Mouse (Mus musculus): Measurements from ENCODE around the gene Sema3b. TPM values are rescaled to one million over a fixed set of nuclear protein-coding genes. Genes with fewer than 3 reads are reported as not detected.

The Sema3b gene
- polyA plus RNA-seq, 1 experiment from 2014 or later: 22.5 TPM

DNA sequence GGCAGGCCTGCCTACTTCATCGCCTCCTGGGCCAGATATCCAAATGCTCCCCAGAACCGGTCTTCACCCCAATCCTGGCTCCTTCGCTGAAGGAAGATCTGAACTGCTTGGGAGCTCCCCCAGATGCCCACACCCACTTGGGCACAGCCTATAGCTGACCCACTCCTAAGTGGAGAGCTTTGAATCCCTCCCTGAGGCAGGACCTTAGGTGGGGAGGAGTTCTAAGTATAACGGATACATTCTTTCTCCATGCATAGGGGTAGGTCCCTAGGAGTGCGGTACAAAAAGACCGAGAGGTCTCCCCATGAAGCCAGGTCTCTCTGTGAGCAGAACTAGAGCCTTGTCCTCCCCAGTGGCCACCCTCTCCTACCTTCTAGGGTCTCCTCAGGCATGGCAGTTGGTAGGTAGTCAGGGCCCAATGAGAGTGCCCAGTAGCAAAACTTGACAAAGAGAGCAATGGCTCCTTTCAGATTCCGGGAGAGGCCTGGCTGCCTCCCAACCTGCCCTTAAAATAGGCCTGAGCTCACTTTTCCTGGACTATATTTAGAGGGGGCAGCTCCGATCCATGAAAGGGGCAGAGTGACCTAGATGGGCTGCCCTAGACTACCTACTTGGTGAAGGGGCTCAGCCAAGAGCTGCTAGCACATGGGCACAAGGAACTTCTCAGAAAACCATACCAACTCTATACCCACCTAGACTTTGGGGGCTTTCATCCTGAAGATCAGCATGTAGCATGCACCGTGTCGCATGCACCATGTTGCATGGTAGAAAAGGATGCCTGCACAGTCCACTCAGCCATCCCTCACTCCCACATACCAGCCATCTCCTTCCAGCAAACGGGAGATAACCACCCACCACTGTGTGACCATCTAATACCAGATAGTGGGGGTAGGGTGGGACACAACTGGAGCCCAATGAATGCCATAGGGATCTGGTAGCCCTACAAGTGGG lies 12.1 kb downstream of the Sema3b start:
- H3K27ac ChIP-seq: no peak overlapping the region
- WGBS: 87% methylated on average over 11 of the region's 11 CpGs
- 0 out of 2 replicates have a peak, but pooled peaks cover 3% of the 10 kb centered on the region for H3K27me3 ChIP-seq
- peaks cover 61% of the 10 kb centered on the region for H3K36me3 ChIP-seq
- no peak overlapping the region for H3K4me3 ChIP-seq (replicated peaks)
- H3K9ac ChIP-seq: no peak overlapping the region
- H3K4me1 ChIP-seq: peaks cover 8% of the 10 kb centered on the region
- no peak for ATAC-seq (replicated peaks; ENCODE audit: low FRiP score)
- H3K4me2 ChIP-seq: no peak overlapping the region
- no peaks in the 10 kb centered on the region for H3K9me3 ChIP-seq (replicated peaks)

DNA sequence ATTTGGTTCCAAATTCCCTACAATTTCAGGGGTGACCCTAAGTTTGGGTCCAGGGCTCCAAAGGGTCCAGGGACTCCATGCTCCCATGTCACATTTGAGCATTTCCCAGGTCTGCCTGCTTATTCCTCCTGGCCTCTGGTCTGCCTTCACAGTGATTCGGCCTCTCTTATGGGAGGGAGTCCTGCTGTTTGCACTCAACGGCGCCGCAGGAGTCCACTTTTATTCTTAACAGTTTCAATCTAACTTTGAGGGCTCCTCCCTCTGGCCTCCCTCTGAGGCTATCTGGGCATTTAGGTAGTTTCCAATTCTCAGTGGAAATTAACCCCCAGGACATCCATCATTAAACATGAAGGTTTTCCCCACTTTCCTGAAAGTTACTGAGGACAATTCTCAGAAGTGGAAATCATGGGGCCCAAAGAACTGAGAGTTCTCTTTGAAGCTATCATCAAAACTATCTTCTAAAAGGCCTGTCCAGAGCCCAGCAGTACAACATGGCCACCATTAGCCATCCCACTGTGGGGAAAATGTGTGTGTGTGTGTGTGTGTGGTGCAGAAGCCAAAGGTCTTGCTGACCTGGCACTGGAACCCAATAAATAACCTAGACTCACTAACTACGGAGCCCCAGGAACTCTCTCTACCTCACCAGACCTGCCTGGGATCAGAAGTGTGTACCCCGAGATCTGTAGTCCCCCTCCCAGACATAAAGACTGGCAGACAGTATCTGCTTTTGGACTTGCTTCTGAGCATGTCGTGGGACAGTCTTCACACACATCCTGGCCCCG lies 14.6 kb downstream of the Sema3b start:
- Histone ChIP-seq H3K9me3 (replicated peaks) (no peaks in the 10 kb centered on the region), H3K27me3 (no peaks in the 10 kb centered on the region), H3K4me3 (replicated peaks) (no peak overlapping the region), H3K27ac (no peak overlapping the region), H3K36me3 (peaks cover 71% of the 10 kb centered on the region), H3K4me2 (no peak overlapping the region), H3K9ac (no peak overlapping the region), H3K4me1 (0 out of 2 replicates have a peak, but pooled peaks cover 1% of the 10 kb centered on the region)
- no peak for ATAC-seq (replicated peaks; ENCODE audit: low FRiP score)
- WGBS: 68% methylated on average over 8 of the region's 8 CpGs

DNA sequence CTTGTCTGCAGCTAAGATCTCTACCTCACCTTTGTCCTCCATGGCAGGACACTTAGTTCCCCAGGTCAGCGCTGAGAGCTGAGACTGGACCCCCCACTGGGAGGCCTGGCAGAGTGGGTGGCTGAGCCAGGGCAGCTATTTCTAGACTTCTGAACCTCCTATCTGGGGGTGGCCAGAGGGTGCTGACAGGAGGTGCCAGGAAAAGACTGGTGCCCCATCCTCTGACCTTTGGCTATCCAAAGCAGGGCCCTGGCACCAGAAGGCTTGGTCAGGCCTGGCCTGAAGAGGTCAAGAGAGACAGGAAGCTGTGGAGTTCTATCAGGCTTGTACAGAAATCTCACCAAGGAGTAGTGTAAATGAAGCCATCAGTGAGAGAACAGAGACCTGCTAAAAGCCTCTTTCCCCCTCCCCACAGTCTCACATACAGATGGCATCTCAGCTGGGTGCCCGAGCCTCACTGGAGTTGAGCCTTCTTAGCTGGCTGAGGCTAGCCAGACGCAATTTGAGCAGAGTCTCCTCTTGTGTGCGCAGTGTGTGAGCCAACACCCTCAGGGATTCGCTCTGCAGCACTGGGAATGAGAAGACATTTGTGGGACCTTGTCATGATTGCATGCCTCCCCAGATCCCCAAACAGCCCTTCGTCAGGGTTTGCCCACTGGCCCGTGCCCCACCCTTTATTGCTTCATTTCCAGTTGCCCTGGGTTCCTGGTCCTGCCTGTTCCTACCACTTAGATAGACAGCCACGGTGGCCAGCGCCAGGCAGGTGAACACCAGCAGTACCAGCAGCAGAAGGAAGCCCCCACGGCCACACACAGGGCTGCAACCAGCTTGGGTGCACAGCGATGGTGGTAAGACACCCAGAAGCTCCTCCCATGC lies 15.7 kb downstream of the Sema3b start:
- Histone ChIP-seq H3K4me2 (no peak overlapping the region), H3K36me3 (peaks cover 62% of the 10 kb centered on the region), H3K27ac (no peak overlapping the region), H3K27me3 (no peaks in the 10 kb centered on the region), H3K9me3 (replicated peaks) (no peaks in the 10 kb centered on the region), H3K4me1 (peaks cover 10% of the 10 kb centered on the region), H3K9ac (no peak overlapping the region), H3K4me3 (replicated peaks) (no peak overlapping the region)
- no peak for ATAC-seq (replicated peaks; ENCODE audit: low FRiP score)
- 89% methylated on average over 11 of the region's 11 CpGs for WGBS

DNA sequence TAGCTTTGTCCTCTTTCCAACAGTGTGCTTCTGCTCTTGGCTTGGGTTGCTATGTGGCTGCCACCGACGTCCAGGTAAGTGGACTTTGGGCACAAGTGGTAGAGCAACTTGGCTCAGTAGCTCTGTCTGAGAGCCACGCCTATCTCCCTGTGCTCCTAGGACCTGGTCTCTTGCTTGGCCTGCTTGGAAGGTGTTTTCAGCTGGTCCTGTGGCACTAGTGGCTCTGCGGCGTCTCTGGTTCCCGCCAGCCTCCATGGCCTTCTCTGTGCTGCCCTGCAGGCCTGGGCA lies 18.3 kb downstream of the Sema3b start:
- no peak for ATAC-seq (replicated peaks; ENCODE audit: low FRiP score)
- Histone ChIP-seq H3K36me3 (peaks cover 57% of the 10 kb centered on the region), H3K9me3 (replicated peaks) (no peaks in the 10 kb centered on the region), H3K9ac (no peak overlapping the region), H3K4me3 (replicated peaks) (no peak overlapping the region), H3K27me3 (no peaks in the 10 kb centered on the region), H3K27ac (no peak overlapping the region), H3K4me1 (peaks cover 20% of the 10 kb centered on the region), H3K4me2 (no peak overlapping the region)
- WGBS: 96% methylated on average over 6 of the region's 6 CpGs

DNA sequence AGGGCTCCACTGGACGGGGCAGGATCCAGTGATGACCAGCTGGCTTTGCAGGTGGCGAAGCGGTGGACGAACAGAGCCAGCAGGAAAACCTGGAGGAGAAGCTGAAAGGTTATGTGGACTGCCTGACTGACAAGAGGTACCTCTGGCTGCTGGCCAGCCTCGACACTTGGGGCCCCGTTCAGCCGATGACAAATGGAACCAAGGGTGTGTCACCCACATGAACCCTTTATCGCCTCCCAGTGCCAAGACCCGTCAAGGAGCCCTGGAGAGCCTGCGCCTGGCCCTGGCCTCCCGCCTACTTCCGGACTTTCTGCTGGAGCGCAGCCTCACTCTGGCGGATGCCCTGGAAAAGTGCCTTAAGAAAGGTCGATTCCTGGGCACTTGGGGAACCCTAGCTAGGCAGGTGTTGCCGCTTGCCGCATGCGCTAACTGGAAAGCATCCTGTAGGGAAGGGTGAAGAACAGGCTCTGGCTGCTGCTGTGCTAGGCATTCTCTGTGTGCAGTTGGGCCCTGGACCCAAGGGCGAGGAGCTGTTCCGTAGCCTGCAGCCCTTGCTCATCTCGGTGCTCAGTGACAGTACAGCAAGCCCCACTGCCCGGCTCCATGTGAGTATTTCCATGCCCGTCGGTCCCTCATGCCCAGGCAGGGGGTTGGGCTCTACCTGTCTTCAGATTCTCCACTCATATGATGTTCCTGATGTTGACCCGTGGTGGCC lies 18.8 kb downstream of the Sema3b start:
- Histone ChIP-seq H3K36me3 (peaks cover 55% of the 10 kb centered on the region), H3K9me3 (replicated peaks) (no peaks in the 10 kb centered on the region), H3K27ac (no peak overlapping the region), H3K9ac (no peak overlapping the region), H3K4me1 (peaks cover 20% of the 10 kb centered on the region), H3K4me2 (no peak overlapping the region; the same call in 1 of the 2 replicates), H3K27me3 (no peaks in the 10 kb centered on the region), H3K4me3 (replicated peaks) (no peak overlapping the region)
- 84% methylated on average over 25 of the region's 25 CpGs for WGBS
- ATAC-seq (replicated peaks; ENCODE audit: low FRiP score): no peak

DNA sequence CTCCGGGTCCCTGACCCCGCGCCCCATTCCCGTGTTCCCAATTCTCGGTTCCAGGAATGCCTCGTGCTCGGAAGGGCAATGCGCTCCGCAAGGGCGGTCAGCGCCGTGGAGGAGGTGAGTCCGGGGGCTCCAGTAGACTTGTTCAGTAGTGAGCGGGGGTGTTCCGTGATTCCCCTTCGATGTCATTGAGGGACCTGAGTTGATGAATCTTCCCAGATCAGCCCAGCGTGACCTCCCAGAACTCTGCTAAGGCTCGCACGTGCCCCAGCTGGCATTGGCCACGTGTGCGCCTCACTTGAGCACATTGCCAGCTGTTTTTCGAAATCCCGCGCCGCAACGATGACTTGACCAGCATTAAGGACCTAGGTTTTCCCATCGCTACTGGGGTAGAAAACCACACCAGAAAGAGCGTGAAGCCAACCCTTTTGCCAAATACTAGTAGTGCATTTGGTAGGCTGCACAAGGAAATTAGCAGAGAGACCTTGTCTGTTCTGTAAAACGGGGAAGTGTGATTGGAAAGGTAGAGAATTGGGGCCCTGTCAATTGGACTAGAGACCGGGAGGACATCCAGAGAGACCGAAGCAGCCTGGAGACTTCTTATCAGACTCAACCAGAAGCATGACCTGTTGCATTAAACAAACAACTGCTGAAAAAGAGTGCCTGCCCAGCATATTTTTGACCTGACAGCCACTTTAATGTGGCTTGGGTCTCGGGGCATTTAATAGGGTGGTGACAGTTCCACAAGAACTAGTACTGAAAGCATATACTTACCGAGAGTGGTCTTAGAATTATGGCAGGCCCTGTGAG lies 21.0 kb downstream of the Sema3b start:
- no peak for ATAC-seq (replicated peaks; ENCODE audit: low FRiP score)
- Histone ChIP-seq H3K9ac (peak overlapping the region; percentile 63), H3K36me3 (peaks cover 51% of the 10 kb centered on the region), H3K27me3 (no peaks in the 10 kb centered on the region), H3K4me2 (peak overlapping the region; percentile 82), H3K4me1 (peaks cover 20% of the 10 kb centered on the region), H3K9me3 (replicated peaks) (no peaks in the 10 kb centered on the region), H3K4me3 (replicated peaks) (peak overlapping the region; percentile 83), H3K27ac (peak overlapping the region; percentile 29; the same call in 1 of the 2 replicates)
- 2% methylated on average over 33 of the region's 33 CpGs for WGBS

DNA sequence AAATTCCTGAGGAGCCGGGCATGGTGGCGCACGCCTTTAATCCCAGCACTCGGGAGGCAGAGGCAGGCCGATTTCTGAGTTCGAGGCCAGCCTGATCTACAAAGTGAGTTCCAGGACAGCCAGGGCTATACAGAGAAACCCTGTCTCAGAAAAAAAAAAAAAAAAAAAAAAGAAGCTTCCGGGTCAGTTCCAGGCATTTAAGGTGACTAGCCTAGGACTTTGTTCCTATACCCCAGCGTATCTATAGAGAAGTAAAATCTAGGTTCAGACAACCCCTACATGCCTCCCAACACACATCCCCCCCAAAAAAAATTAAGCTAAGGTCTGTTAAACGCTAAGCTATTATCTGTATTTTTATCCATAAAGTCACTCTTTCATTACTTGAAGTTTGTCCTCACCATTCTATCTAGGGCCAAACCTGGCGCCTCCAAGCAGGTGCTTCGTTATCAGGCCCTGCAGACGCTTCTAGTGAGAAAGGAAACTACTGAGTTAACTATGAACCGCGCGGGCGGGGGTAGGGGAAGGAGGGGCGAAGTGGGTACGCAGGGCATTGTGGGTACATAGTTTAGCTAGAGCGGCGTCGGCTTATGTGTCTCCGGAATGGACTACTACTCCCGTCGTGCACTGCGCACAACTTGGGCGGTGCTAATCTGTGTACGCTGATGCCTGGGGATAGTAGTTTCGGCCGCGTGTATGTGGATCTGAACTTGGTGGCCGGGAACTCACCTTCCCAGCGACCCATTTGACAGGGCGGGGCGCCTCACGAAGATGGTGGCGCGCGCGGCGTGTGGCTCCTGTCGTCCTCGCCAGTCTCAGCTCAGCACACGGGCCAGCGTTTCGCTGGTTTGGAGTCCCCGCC lies 21.8 kb downstream of the Sema3b start, which contains the start of gene Ifrd2:
Gene Ifrd2, plus strand, starts transcription at position 669 of the 859 bp plus-strand sequence.
- peak within 1 kb of the TSS; percentile 83 for H3K4me3 ChIP-seq (replicated peaks)
- H3K36me3 ChIP-seq: peaks cover 47% of the 10 kb centered on the region
- H3K4me1 ChIP-seq: peaks cover 24% of the 10 kb centered on the region
- 14% methylated on average over 46 of the region's 46 CpGs for WGBS
- peak; percentile 98 for ATAC-seq (replicated peaks; ENCODE audit: low FRiP score)
- no peaks in the 10 kb centered on the region for H3K9me3 ChIP-seq (replicated peaks)
- H3K9ac ChIP-seq: peak within 1 kb of the TSS; percentile 63
- H3K27me3 ChIP-seq: no peaks in the 10 kb centered on the region
- peak within 1 kb of the TSS; percentile 82 for H3K4me2 ChIP-seq
- peak within 1 kb of the TSS; percentile 71 for H3K27ac ChIP-seq

DNA sequence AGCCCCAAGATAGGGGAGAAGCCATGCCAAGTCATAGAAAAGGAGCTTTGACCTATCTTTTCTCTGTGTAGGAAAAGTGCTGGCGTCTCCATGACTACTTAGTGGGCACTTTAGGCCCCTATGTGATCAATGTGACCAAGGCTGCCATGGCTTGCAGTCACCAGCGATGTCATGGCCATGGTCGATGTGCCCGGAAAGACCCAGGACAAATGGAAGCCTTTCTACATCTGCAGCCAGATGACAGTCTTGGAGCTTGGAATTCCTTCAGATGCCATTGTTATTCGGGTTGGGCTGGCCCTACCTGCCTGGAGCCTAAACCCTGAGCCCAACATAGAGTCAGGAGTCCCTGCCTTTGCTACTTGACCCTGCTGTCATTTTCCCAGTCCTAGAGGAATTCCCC lies 22.5 kb downstream of the Sema3b start:
- no peak overlapping the region for H3K27ac ChIP-seq
- H3K27me3 ChIP-seq: no peaks in the 10 kb centered on the region
- no peak overlapping the region for H3K4me3 ChIP-seq (replicated peaks)
- WGBS: 91% methylated on average over 5 of the region's 5 CpGs
- no peak overlapping the region for H3K4me2 ChIP-seq
- H3K36me3 ChIP-seq: peaks cover 40% of the 10 kb centered on the region
- ATAC-seq (replicated peaks; ENCODE audit: low FRiP score): no peak
- peaks cover 31% of the 10 kb centered on the region for H3K4me1 ChIP-seq
- H3K9me3 ChIP-seq (replicated peaks): no peaks in the 10 kb centered on the region
- no peak overlapping the region for H3K9ac ChIP-seq

DNA sequence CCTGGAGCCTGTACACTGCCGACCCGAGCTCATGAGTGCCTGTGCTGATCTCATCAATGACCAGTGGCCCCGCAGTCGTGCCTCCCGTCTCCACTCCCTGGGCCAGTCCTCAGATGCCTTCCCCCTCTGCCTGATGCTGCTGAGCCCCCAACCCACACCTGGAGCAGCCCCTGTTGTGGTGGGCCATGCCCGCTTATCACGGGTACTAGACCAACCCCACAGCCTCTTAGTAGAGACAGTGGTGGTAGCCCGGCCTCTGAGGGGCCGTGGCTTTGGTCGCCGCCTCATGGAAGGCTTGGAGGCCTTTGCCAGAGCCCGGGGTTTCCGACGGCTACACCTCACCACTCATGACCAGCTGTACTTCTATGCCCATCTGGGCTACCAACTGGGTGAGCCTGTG lies 25.9 kb downstream of the Sema3b start:
- WGBS: 92% methylated on average over 14 of the region's 14 CpGs

DNA sequence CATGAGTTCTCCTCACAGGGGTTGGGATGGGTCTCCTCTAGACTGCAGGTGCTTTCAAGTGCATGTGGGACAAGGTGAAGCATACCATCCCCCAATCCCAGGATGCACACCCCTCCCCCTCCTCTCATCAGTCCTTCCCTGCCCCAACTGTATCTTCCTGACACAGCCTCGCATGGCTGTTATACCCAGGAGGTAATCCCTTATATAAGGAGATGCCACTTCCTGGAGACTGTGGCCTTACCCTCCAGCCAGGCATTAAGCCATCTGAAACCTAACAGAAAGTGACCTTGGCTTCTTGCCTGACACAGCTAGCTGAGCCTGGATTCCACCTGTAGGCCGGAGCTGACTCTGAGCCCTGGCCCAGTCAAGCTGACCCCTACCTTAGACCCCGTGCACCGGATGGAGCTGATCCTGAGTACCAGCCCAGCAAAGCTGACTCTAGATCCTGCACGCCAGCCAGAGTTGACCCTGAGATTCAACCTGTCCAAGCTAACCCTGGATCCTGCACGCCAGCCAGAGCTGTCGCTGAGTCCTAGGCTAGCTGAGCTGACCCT lies 26.4 kb downstream of the Sema3b start:
- Histone ChIP-seq H3K4me2 (0 out of 2 replicates have a peak overlapping the region, but pooled peaks have one; percentile 93), H3K27me3 (no peaks in the 10 kb centered on the region), H3K4me1 (peaks cover 39% of the 10 kb centered on the region), H3K27ac (no peak overlapping the region), H3K9me3 (replicated peaks) (no peaks in the 10 kb centered on the region), H3K4me3 (replicated peaks) (no peak overlapping the region), H3K36me3 (peaks cover 21% of the 10 kb centered on the region), H3K9ac (no peak overlapping the region)
- WGBS: 92% methylated on average over 7 of the region's 7 CpGs
- ATAC-seq (replicated peaks; ENCODE audit: low FRiP score): no peak

More for the DNA sequence above, 25.9 kb downstream of the Sema3b start:
- Histone ChIP-seq H3K4me3 (replicated peaks) (no peak overlapping the region), H3K4me1 (peaks cover 36% of the 10 kb centered on the region), H3K9ac (no peak overlapping the region), H3K27me3 (no peaks in the 10 kb centered on the region), H3K27ac (no peak overlapping the region), H3K9me3 (replicated peaks) (no peaks in the 10 kb centered on the region), H3K36me3 (peaks cover 21% of the 10 kb centered on the region), H3K4me2 (no peak overlapping the region)
- no peak for ATAC-seq (replicated peaks; ENCODE audit: low FRiP score)
